Mouse (Mus musculus): Measurements from ENCODE around the gene Efhd1.
A peak's percentile ranks its signal among the peaks of the same experiment; 100 is the strongest.

Gene Efhd1

DNA sequence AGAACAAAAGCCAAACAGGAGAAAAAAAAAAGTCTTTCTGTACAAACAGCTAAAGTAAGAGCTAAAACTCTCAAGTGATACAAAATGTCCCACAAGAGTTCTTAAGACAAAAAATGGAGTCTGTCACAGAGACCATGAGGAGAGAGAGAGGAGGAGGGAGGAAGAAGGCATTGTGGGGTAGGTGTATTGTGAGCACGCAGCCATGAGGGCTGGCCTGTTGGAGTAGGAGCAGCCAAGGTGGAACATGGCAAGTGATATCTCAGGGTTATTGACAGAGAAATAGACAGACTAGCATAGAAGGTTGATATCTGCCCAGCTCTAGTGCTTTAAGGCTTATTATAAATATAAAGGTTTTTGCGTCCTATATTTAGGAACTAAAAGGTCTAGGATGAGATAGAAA lies 48.5 kb downstream of the Efhd1 start:
- no peak for DNase-seq

DNA sequence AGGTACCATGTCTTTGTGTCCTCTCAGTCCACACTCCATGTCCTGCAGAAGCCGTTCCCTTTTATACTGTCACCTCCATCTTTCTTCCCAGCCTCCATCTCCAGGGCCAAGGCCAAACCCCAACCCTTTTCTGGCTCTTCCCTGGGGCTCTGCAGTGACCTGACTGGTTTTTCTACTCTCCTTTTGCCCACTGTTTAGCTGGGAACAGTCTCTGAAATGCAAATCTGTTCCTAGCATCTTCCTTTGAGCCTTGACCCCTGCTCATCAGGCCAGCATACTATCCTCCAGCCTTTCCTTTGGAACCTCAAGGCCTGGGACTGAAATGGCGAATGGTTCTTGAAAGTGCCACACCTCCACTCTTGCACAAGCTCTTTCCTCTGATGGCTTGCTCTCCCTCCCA lies 49.0 kb downstream of the Efhd1 start:
- DNase-seq = no peak

- DNase-seq = no peak
Observed at GRCm38 (mm10) chr1:87313843-87314570, 49.8 kb downstream of the Efhd1 start.

DNA sequence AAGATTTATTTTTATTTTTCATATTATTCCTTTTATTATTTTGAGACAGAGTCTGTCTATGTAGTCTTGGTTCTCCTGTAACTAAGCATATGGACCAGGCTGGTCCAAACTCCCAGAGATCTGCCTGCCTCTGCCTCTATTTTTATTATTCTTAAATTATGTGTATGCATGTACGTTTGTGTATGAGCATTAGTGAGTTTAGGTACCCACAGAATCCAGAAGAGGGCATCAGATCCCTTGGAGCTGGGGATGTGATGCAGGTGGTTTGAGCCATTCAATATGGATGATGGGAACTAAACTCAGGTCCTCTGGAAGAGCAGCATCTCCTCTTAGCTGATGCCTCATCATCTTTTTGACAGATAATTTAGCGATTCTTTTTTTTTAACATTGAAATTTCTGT lies 51.3 kb downstream of the Efhd1 start:
- no peak for DNase-seq

GRCm38 (mm10) chr1:87315894-87316293 lies 51.7 kb downstream of the Efhd1 start:
- no peak for DNase-seq

- no peak for DNase-seq
Observed at GRCm38 (mm10) chr1:87316672-87317071, 52.5 kb downstream of the Efhd1 start.

- no peak for DNase-seq
Observed at GRCm38 (mm10) chr1:87321071-87321470, 56.9 kb downstream of the Efhd1 start.

- no peak for DNase-seq
Observed at GRCm38 (mm10) chr1:87322778-87323177, 58.6 kb downstream of the Efhd1 start.

DNA sequence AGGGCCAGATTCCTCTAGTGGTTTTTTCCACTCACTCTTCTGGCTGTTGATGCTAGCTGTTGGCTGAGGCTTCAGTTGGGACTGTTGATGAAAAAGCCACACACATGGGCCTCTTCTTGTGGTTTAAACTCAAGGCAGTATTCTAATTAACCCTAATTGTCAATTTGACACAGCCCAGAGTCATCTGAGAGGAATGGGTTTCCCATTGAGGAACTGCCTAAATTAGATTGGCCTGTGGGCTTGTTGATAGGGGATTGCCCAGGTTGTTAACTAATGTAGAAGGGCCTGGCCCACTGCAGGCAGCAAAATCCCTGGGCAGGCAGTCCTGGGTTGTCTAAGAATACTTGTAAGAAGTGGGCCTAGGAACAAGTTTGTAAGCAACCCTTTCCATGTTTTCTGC lies 60.5 kb downstream of the Efhd1 start:
- no peak for DNase-seq

DNA sequence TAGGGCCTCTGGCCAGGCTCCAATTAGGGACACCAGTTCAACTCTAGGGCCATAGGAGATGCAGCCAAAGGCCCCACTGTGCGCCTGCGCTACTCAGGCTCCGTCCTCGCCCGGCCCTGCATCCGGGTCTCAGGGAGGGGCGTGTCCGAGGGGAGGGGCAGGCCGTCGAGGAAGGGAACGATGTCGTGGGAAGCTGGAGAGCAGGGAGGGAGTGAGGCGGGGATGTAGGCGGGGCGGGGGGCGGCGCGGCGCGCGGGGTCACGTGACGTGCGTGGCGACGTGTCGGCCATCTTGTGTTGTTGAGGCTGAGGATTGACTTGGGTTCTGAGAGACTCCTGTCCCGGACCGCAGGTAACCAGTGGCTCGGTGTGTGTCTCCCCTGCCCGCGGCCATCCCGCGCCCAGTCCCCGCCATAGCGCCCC lies 62.6 kb downstream of the Efhd1 start, which contains the start of gene Gigyf2:
Gigyf2 (plus strand) TSS at position 257 of the 422 bp plus-strand sequence.
- DNase-seq = peak; percentile 96

GRCm38 (mm10) chr1:87327165-87327861 lies 63.1 kb downstream of the Efhd1 start:
- DNase-seq = peak; percentile 35

GRCm38 (mm10) chr1:87331774-87332173 lies 67.6 kb downstream of the Efhd1 start:
- no peak for DNase-seq

DNA sequence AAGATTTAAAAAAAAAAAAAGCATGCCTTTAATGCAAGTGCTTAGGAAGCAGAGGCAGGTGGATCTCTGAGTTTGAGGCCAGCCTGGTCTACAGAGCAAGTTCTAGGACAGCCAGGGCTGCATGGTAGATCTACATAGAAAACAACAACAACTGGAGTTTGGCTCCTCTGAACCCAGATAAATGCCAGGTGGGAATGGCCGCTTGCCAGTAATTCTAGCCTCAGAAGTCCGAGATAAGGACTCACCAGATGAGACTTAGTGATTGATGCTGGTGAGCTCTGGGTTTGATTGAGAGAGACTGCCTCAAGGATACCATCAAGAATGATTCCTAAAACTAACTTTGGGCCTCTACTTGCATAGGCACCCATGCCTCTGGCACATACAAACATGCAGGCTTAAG lies 86.4 kb downstream of the Efhd1 start:
- DNase-seq = no peak

DNA sequence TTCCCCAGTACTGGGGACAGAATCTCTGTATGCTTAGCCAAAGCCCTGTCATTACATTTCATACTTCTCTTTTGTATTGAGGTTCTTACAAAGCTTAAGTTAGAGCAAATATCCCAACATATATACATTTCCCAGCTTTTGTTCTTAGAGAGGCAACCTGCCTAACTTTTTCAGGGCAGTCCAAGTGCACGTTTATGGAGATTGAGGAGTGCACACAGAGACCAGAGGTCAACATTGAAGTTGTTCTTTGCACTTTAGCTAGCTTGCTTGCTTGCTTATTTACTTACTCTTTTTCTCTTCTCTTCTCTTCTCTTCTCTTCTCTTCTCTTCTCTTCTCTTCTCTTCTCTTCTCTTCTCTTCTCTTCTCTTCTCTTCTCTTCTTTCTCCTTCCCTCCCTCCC lies 96.1 kb downstream of the Efhd1 start:
- DNase-seq = no peak

Data from lung, postnatal 36 days (tissue).